Mouse (Mus musculus) megakaryocyte, embryonic 14.5 days (primary cell): ENCODE results near the gene Ttc7b.

Experiments used
- FLI1 ChIP-seq: IDR thresholded peaks from 2 replicates; pipeline ENCODE4 v1.6.1; 2012; ENCODE audit warnings: low read length, inconsistent platforms, mixed read lengths
- GATA1 ChIP-seq: IDR thresholded peaks from 3 replicates; pipeline ENCODE4 v1.6.1; 2012; ENCODE audit warnings: mixed read lengths, low read length, inconsistent platforms, borderline replicate concordance

- no peak for TF ChIP-seq GATA1
- TF ChIP-seq FLI1: no peak
Observed at GRCm38 (mm10) chr12:100402296-100403004, 118.2 kb downstream of the Ttc7b start.
